15 mouse cellular contexts compared by ENCODE assay signal in genomic region chr7:120860799-120861487, GRCm38 (mm10). TPM values are rescaled to one million over a fixed set of nuclear protein-coding genes. Genes with fewer than 3 reads are reported as not detected.
DNase-seq lines count a peak whose midpoint lies in the region; ATAC-seq and TF ChIP-seq lines count a peak whose summit lies in the region.
"Had no signal": no experiment of that assay in that cellular context is flagged by ENCODE, and none has a peak within 500 bp of the region (broad histone marks: within the 10 kb centered on the region; RNA-seq: fewer than 3 reads in every experiment).

No protein-coding gene starts in this region.

- no peaks in the 10 kb centered on the region for H3K9me3 ChIP-seq in forebrain, embryonic 10.5 days
- no peaks in the 10 kb centered on the region for H3K9me3 ChIP-seq in forebrain, embryonic 13.5 days (replicated peaks)
- no peaks in the 10 kb centered on the region for H3K9me3 ChIP-seq in liver, embryonic 14.5 days (ENCODE audit: control insufficient read depth, low read length)

- peaks cover 58% of the 10 kb centered on the region for H3K4me1 ChIP-seq in forebrain, embryonic 10.5 days
- H3K4me1 ChIP-seq in forebrain, embryonic 13.5 days = peaks cover 28% of the 10 kb centered on the region
- H3K4me1 ChIP-seq in liver, embryonic 14.5 days (replicated peaks; ENCODE audit: control insufficient read depth in 2 of 2, insufficient read depth in 2 of 2, low read length in 1 of 2) = peaks cover 72 to 75% of the 10 kb centered on the region in 2 experiments

- peaks cover 22% of the 10 kb centered on the region for H3K36me3 ChIP-seq in forebrain, embryonic 10.5 days (replicated peaks)
- 0 out of 2 replicates have a peak, but pooled peaks cover 5% of the 10 kb centered on the region for H3K36me3 ChIP-seq in forebrain, embryonic 13.5 days (ENCODE audit: poor library complexity, severe bottlenecking)
- H3K36me3 ChIP-seq in liver, embryonic 14.5 days (replicated peaks; ENCODE audit: control insufficient read depth, insufficient read depth, low read depth) = peaks cover 35% of the 10 kb centered on the region

- H3K4me2 ChIP-seq in forebrain, embryonic 13.5 days = no peak overlapping the region
- peak overlapping the region; percentile 62 for H3K4me2 ChIP-seq in liver, embryonic 14.5 days (ENCODE audit: low read depth)

- no peak for TF ChIP-seq CTCF in liver, embryonic 14.5 days (IDR thresholded peaks at IDR 0.05; ENCODE audit: low read depth)

- no peak overlapping the region for H3K9ac ChIP-seq in forebrain, embryonic 13.5 days
- peak overlapping the region; percentile 79 for H3K9ac ChIP-seq in liver, embryonic 14.5 days (replicated peaks)

- DNase-seq in forebrain, embryonic 10.5 days (ENCODE audit: extremely low spot score, low spot score) = no peak
- DNase-seq in thymus, postnatal 0 days (ENCODE audit: low spot score) = peak; percentile 58
- DNase-seq in thymus, adult 18-20 months = no peak
- no peak for DNase-seq in liver, embryonic 14.5 days (ENCODE audit: low read depth in 3 of 3, low spot score in 3 of 3)
- no peak for DNase-seq in adrenal gland, postnatal 10 days
- DNase-seq in frontal cortex, postnatal 10 days (ENCODE audit: low spot score in 2 of 2) = no peak
- DNase-seq in urinary bladder, postnatal 25 days (ENCODE audit: low spot score) = no peak
- DNase-seq: kidney, adult 18-20 months; right cerebral cortex, postnatal 4 days had no signal

- H3K27me3 ChIP-seq in forebrain, embryonic 10.5 days (ENCODE audit: poor library complexity, severe bottlenecking) = no peaks in the 10 kb centered on the region
- H3K27me3 ChIP-seq in forebrain, embryonic 13.5 days = no peaks in the 10 kb centered on the region
- H3K27me3 ChIP-seq in liver, embryonic 14.5 days (ENCODE audit: control insufficient read depth, insufficient read depth, low read length) = no peaks in the 10 kb centered on the region

- ATAC-seq in forebrain, embryonic 13.5 days = no peak
- peak; percentile 14; the same call in 1 of the 2 replicates for ATAC-seq in liver, embryonic 14.5 days (ENCODE audit: insufficient read depth)

- TF ChIP-seq EP300 in liver, embryonic 14.5 days (IDR thresholded peaks at IDR 0.05; ENCODE audit: low read depth) = no peak

- WGBS in forebrain, embryonic 10.5 days = 64% methylated on average over 10 of the region's 10 CpGs
- 60% methylated on average over 10 of the region's 10 CpGs for WGBS in forebrain, embryonic 13.5 days
- WGBS in liver, embryonic 14.5 days (ENCODE audit: insufficient replicate concordance) = 18% methylated on average over 10 of the region's 10 CpGs

- H3K4me3 ChIP-seq in forebrain, embryonic 10.5 days = no peak overlapping the region
- H3K4me3 ChIP-seq in forebrain, embryonic 13.5 days = no peak overlapping the region
- H3K4me3 ChIP-seq in liver, embryonic 14.5 days (ENCODE audit: insufficient read depth in 1 of 2, low read depth in 2 of 2, low read length in 2 of 2) = peak overlapping the region in 1 of 2 experiments; percentile 42; a peak in 2 of 4 replicates

- 0 out of 2 replicates have a peak overlapping the region, but pooled peaks have one; percentile 3 for H3K27ac ChIP-seq in forebrain, embryonic 10.5 days
- no peak overlapping the region for H3K27ac ChIP-seq in forebrain, embryonic 13.5 days
- peak overlapping the region; percentile 99 for H3K27ac ChIP-seq in liver, embryonic 14.5 days

RNA-seq across cellular contexts. Expression of gene Eef2k, which starts 18.3 kb away (rescaled TPM):
- polyA plus RNA-seq in forebrain, embryonic 10.5 days (2016; fragmentation: Nextera tagmentation; extraction: Ambion mirVana) = 27.5 and 30.1 TPM in 2 replicates
- polyA plus RNA-seq in forebrain, embryonic 13.5 days (2015; fragmentation: Nextera tagmentation; extraction: Ambion mirVana) = 19.2 and 22.0 TPM in 2 replicates
- 28.2 and 30.5 TPM in 2 replicates for polyA plus RNA-seq in thymus, postnatal 0 days (2015; fragmentation: Nextera tagmentation; extraction: Ambion mirVana)
- 21.5 and 30.2 TPM in 2 replicates for polyA plus RNA-seq in liver, embryonic 14.5 days (2012; rRNA removed)
- polyA plus RNA-seq in liver, embryonic 14.5 days (2014; fragmentation: Nextera tagmentation; extraction: Ambion mirVana) = 13.4 and 14.5 TPM in 2 replicates
- 10 to 100 TPM; 24.4 to 33.4 TPM for total RNA-seq in adrenal gland, postnatal 10 days (2021)

RNA-seq across cellular contexts. Expression of gene Gm5737, which starts 48.8 kb away (rescaled TPM):
- polyA plus RNA-seq in forebrain, embryonic 10.5 days (2016; fragmentation: Nextera tagmentation; extraction: Ambion mirVana) = not detected in 2 replicates
- polyA plus RNA-seq in forebrain, embryonic 13.5 days (2015; fragmentation: Nextera tagmentation; extraction: Ambion mirVana) = not detected in 2 replicates
- not detected in 2 replicates for polyA plus RNA-seq in thymus, postnatal 0 days (2015; fragmentation: Nextera tagmentation; extraction: Ambion mirVana)
- not detected in 2 replicates for polyA plus RNA-seq in liver, embryonic 14.5 days (2012; rRNA removed)
- polyA plus RNA-seq in liver, embryonic 14.5 days (2014; fragmentation: Nextera tagmentation; extraction: Ambion mirVana) = not detected in 2 replicates
- total RNA-seq in adrenal gland, postnatal 10 days (2021) = under 1 TPM; 0.33 to 0.39 TPM
- total RNA-seq: heart, postnatal 25 days; left cerebral cortex, postnatal 25 days; midbrain, postnatal 0 days; neutrophil, adult 5-6 weeks had no signal
- polyA plus RNA-seq: lung, embryonic 16.5 days; midbrain, postnatal 0 days had no signal

RNA-seq across cellular contexts. Expression of gene Polr3e, which starts 56.6 kb away (rescaled TPM):
- polyA plus RNA-seq in forebrain, embryonic 10.5 days (2016; fragmentation: Nextera tagmentation; extraction: Ambion mirVana) = 44.6 and 45.5 TPM in 2 replicates
- polyA plus RNA-seq in forebrain, embryonic 13.5 days (2015; fragmentation: Nextera tagmentation; extraction: Ambion mirVana) = 27.1 and 30.1 TPM in 2 replicates
- 26.4 and 27.1 TPM in 2 replicates for polyA plus RNA-seq in thymus, postnatal 0 days (2015; fragmentation: Nextera tagmentation; extraction: Ambion mirVana)
- 5.8 and 9.2 TPM in 2 replicates for polyA plus RNA-seq in liver, embryonic 14.5 days (2012; rRNA removed)
- 6.6 and 7.1 TPM in 2 replicates for polyA plus RNA-seq in liver, embryonic 14.5 days (2014; fragmentation: Nextera tagmentation; extraction: Ambion mirVana)
- 10 to 100 TPM; 22.5 to 23.8 TPM for total RNA-seq in adrenal gland, postnatal 10 days (2021)
